Mouse (Mus musculus): ENCODE data around the gene Slc12a6. TPM values are rescaled to one million over a fixed set of nuclear protein-coding genes. Genes with fewer than 3 reads are reported as not detected.

The Slc12a6 gene
- polyA plus RNA-seq, 1 experiment from 2014 or later = 6.9 TPM

GRCm38 (mm10) chr2:112328069-112328777 lies 62.6 kb downstream of the Slc12a6 start:
- 74% methylated on average over 11 of the region's 11 CpGs for WGBS

GRCm38 (mm10) chr2:112332051-112332898 lies 66.7 kb downstream of the Slc12a6 start:
- peak; percentile 61 for ATAC-seq
- 55% methylated on average over 4 of the region's 4 CpGs for WGBS
- H3K27me3 ChIP-seq (replicated peaks; ENCODE audit: control insufficient read depth, insufficient read depth, low read length) = no peaks in the 10 kb centered on the region

More at GRCm38 (mm10) chr2:112328069-112328777, 62.6 kb downstream of the Slc12a6 start:
- H3K27ac ChIP-seq (ENCODE audit: low read depth, low read length) = no peak overlapping the region
- H3K4me3 ChIP-seq (ENCODE audit: low read depth, low read length) = no peak overlapping the region
- no peaks in the 10 kb centered on the region for H3K27me3 ChIP-seq (replicated peaks; ENCODE audit: control insufficient read depth, insufficient read depth, low read length)
- ATAC-seq = no peak
- H3K9me3 ChIP-seq (ENCODE audit: control insufficient read depth) = no peaks in the 10 kb centered on the region
- no peak overlapping the region for H3K9ac ChIP-seq (ENCODE audit: low read depth, low read length)
- peaks cover under 1% of the 10 kb centered on the region; the same call in 1 of the 2 replicates for H3K36me3 ChIP-seq (ENCODE audit: control insufficient read depth, insufficient read depth)
- TF ChIP-seq CTCF (IDR thresholded peaks at IDR 0.05; ENCODE audit: low read depth) = no peak
- no peaks in the 10 kb centered on the region for H3K4me1 ChIP-seq (replicated peaks; ENCODE audit: control insufficient read depth, insufficient read depth, low read length)
- H3K4me2 ChIP-seq (replicated peaks; ENCODE audit: low read depth) = no peak overlapping the region

GRCm38 (mm10) chr2:112337211-112337610 lies 71.6 kb downstream of the Slc12a6 start:
- no peak for ATAC-seq
- Histone ChIP-seq H3K4me1 (replicated peaks; ENCODE audit: control insufficient read depth, insufficient read depth, low read length) (no peaks in the 10 kb centered on the region), H3K9me3 (ENCODE audit: control insufficient read depth) (no peaks in the 10 kb centered on the region), H3K4me3 (ENCODE audit: low read depth, low read length) (no peak overlapping the region), H3K27me3 (replicated peaks; ENCODE audit: control insufficient read depth, insufficient read depth, low read length) (no peaks in the 10 kb centered on the region), H3K27ac (ENCODE audit: low read depth, low read length) (no peak overlapping the region), H3K4me2 (replicated peaks; ENCODE audit: low read depth) (no peak overlapping the region), H3K9ac (ENCODE audit: low read depth, low read length) (no peak overlapping the region), H3K36me3 (ENCODE audit: control insufficient read depth, insufficient read depth) (peaks cover 62% of the 10 kb centered on the region)
- WGBS = 94% methylated on average over 6 of the region's 6 CpGs
- TF ChIP-seq CTCF (IDR thresholded peaks at IDR 0.05; ENCODE audit: low read depth) = no peak

More at GRCm38 (mm10) chr2:112332051-112332898, 66.7 kb downstream of the Slc12a6 start:
- H3K27ac ChIP-seq (ENCODE audit: low read depth, low read length) = no peak overlapping the region; the same call in 1 of the 2 replicates
- no peak overlapping the region for H3K4me3 ChIP-seq (ENCODE audit: low read depth, low read length)
- H3K9ac ChIP-seq (ENCODE audit: low read depth, low read length) = no peak overlapping the region
- H3K4me2 ChIP-seq (replicated peaks; ENCODE audit: low read depth) = no peak overlapping the region
- H3K4me1 ChIP-seq (replicated peaks; ENCODE audit: control insufficient read depth, insufficient read depth, low read length) = no peaks in the 10 kb centered on the region
- TF ChIP-seq CTCF (IDR thresholded peaks at IDR 0.05; ENCODE audit: low read depth) = no peak
- no peaks in the 10 kb centered on the region for H3K9me3 ChIP-seq (ENCODE audit: control insufficient read depth)
- H3K36me3 ChIP-seq (ENCODE audit: control insufficient read depth, insufficient read depth) = peaks cover 34% of the 10 kb centered on the region

GRCm38 (mm10) chr2:112339736-112340135 lies 74.1 kb downstream of the Slc12a6 start:
- Histone ChIP-seq H3K27me3 (replicated peaks; ENCODE audit: control insufficient read depth, insufficient read depth, low read length) (no peaks in the 10 kb centered on the region), H3K9me3 (ENCODE audit: control insufficient read depth) (no peaks in the 10 kb centered on the region), H3K4me3 (ENCODE audit: low read depth, low read length) (no peak overlapping the region), H3K9ac (ENCODE audit: low read depth, low read length) (no peak overlapping the region), H3K27ac (ENCODE audit: low read depth, low read length) (no peak overlapping the region), H3K4me1 (replicated peaks; ENCODE audit: control insufficient read depth, insufficient read depth, low read length) (no peaks in the 10 kb centered on the region), H3K4me2 (replicated peaks; ENCODE audit: low read depth) (no peak overlapping the region), H3K36me3 (ENCODE audit: control insufficient read depth, insufficient read depth) (peaks cover 60% of the 10 kb centered on the region)
- 92% methylated on average over 2 of the region's 2 CpGs for whole genome bisulfite sequencing
- TF ChIP-seq CTCF (IDR thresholded peaks at IDR 0.05; ENCODE audit: low read depth) = peak; percentile 70
- ATAC-seq = no peak

- peaks cover 50% of the 10 kb centered on the region for H3K36me3 ChIP-seq (ENCODE audit: control insufficient read depth, insufficient read depth)
- no peak for TF ChIP-seq CTCF (IDR thresholded peaks at IDR 0.05; ENCODE audit: low read depth)
- no peaks in the 10 kb centered on the region for H3K27me3 ChIP-seq (replicated peaks; ENCODE audit: control insufficient read depth, insufficient read depth, low read length)
- WGBS = 68% methylated on average over 3 of the region's 3 CpGs
- no peaks in the 10 kb centered on the region for H3K9me3 ChIP-seq (ENCODE audit: control insufficient read depth)
- H3K4me3 ChIP-seq (ENCODE audit: low read depth, low read length) = no peak overlapping the region
- H3K9ac ChIP-seq (ENCODE audit: low read depth, low read length) = no peak overlapping the region
- H3K27ac ChIP-seq (ENCODE audit: low read depth, low read length) = no peak overlapping the region
- H3K4me2 ChIP-seq (replicated peaks; ENCODE audit: low read depth) = no peak overlapping the region
- H3K4me1 ChIP-seq (replicated peaks; ENCODE audit: control insufficient read depth, insufficient read depth, low read length) = no peaks in the 10 kb centered on the region
- no peak for ATAC-seq
These were observed 75.5 kb downstream of the Slc12a6 start for GRCm38 (mm10) chr2:112341117-112341516.

- Histone ChIP-seq H3K4me2 (replicated peaks; ENCODE audit: low read depth) (no peak overlapping the region), H3K36me3 (ENCODE audit: control insufficient read depth, insufficient read depth) (peaks cover 55% of the 10 kb centered on the region), H3K9me3 (ENCODE audit: control insufficient read depth) (no peaks in the 10 kb centered on the region), H3K9ac (ENCODE audit: low read depth, low read length) (no peak overlapping the region), H3K27ac (ENCODE audit: low read depth, low read length) (no peak overlapping the region), H3K4me3 (ENCODE audit: low read depth, low read length) (no peak overlapping the region), H3K27me3 (replicated peaks; ENCODE audit: control insufficient read depth, insufficient read depth, low read length) (no peaks in the 10 kb centered on the region), H3K4me1 (replicated peaks; ENCODE audit: control insufficient read depth, insufficient read depth, low read length) (no peaks in the 10 kb centered on the region)
- ATAC-seq = no peak
- TF ChIP-seq CTCF (IDR thresholded peaks at IDR 0.05; ENCODE audit: low read depth) = no peak
- 88% methylated on average over 3 of the region's 3 CpGs for WGBS
These were observed 82.6 kb downstream of the Slc12a6 start for GRCm38 (mm10) chr2:112348246-112348645.
